Mouse (Mus musculus) 3T3-L1 (cell line): ENCODE measurements around the gene Sugp1.

Source experiments
- DNase-seq: peaks from one replicate; pipeline ENCODE4 v3.0.0-alpha.2; 2015; ENCODE audit warnings: low read depth, low spot score

The Sugp1 gene

DNA sequence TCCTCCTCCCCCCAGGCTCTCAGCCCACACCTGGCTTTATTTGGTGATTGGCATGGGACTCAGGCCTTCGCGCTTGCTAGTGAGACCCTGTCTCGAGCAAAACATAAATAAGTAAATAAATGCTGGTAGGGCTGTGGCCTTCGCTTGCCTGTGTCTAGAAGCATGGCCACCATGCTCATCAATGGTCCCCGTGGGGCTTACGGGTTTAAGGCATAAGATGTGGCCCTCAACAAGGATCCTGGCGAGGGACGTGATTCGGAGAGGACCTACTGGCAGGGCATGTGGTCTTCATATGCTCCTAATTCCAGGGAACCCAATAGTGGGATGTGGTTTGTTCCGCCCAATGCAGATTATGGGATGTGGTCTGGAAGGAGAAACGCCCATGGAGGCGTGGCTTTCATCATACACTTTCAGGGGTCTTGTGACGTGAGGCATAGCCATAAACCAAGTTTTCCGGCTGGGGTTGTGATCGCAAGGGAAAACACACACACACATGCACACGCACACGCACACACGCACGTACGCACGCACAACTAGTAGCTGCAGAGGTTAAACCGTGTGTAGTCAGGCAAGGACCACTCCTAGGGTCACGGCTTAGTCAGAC lies 68.7 kb downstream of the Sugp1 start:
- no peak for DNase-seq

DNA sequence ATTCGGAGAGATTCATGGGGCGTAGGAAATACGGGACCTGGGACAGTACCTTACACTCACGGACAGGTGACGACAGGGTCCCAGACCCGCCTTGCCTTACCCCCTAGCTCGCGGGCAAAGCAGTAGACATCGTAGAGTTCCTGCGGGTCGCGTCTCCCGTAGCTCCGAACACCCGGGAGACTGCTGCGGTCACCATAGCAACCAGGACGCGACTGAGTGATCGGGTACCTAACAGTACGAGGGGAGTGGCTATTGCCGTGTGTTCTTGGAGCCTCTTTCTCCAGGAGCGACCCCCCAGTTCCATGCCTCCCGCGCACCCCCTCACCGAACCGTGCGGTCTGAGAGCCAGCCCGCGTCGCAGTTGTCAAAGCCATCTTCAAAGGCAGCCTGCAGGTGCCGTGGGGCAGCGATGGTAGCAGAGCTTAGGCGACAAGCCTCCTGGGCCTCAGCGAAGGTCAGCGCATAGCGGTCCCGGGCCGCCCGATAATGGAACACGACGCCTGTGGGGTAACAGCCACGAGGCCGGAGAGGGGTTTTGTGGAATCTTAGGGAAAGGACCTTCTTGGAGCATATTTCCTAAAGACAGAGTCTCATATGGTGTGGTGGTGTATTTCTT lies 69.9 kb downstream of the Sugp1 start:
- DNase-seq, result no peak

DNA sequence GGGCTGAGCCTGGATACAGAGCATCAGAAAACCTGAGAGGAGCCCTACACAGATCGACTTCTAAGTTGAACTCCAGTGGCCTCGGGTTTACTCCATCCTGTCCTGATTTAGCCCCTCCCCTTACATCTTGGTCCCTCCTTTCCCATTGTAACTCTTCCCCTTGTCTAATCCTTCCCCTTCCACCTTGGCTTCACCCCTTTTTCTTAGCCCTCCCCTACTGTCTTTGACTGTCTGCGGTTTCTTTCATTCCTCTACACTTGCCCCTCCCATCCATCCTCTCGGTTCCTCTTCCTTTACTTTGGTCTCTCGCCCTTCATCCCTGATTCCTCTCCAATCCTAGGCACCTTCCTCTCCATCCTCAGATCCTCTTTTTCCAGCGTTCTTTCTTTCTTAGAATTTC lies 71.9 kb downstream of the Sugp1 start:
- DNase-seq, result no peak

DNA sequence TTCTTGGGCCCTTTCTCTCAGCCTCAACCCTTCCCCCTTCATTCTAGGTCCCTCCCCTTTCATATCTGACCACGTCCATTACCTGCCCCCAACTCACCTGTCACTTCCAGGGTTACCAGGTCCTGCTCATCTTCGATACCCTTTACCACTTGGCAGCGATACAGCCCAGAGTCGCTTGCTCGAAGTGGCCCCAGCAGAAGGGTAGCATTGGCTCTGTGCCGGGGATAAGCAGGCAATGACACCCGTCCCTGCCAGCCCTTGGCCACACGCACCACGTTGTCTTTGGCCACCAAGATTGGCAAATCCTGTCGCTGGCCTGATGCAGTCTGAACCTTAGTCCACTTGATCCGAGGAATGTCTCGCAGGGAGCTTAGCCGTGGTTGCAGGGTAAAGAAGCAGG lies 72.3 kb downstream of the Sugp1 start:
- no peak for DNase-seq

DNA sequence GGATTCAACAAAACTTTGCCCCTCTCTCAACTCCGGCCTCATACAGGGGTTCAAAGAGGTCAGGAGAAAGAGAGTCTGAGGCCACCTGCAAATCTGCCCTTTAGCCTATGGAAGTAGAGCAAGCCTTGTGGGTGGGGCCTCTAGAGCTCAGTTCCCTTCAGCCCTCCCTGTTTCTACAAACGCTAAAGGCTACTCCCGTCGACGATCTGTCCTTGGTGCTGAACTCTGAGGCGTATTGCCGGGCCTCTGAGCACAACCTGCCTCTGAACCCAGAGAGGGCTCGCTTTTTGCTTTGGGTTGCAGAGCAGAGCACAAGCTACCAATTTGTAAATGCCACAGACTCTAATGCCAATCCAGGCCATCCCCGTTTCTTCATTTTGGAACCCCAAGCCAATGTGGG lies 75.0 kb downstream of the Sugp1 start:
- peak; percentile 72 for DNase-seq

DNA sequence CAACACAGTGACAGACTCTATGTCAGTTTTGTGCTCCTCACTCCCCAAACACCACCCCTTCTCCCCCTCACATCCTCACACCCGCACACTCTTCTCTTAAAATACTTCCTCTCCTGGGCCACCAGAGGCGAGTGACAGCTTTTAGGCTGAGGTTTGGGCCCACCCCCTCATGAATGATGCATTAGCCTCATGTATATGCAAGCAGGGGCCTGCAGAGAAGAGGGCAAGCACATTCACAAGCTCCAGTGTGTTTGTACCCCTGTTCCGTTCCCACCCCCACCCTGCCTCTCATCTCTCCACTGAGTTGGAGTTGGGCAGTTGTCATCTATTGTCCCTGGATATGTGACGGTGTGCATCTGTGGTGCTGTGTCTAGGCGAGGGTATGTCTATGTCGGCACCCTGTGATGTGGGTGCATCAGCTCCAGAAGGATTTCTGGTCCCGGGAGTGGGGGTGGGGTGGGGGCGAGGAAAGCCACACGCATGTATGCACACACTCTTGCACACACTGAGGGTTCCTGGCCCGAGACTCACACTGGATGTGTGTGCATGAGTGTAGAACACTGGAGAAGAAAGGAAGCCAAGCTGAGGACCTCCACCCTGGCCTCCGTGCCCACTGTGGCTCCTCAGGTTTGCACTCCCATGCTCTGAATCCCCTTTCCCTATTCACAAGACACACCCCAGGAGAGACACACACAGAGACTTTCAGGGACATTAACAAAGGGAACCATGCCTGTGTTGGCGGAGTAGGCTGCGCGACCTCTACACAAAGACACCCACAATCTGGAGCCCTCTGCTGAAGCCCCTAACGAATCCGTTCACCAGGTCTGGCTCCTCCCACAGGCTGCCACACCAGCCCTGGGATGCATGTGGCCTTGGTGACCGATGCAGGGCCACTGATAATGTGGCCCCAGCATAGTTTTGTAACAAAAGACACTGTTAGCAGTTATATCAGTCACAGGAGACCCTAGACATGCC lies 76.4 kb downstream of the Sugp1 start:
- DNase-seq, result no peak

DNA sequence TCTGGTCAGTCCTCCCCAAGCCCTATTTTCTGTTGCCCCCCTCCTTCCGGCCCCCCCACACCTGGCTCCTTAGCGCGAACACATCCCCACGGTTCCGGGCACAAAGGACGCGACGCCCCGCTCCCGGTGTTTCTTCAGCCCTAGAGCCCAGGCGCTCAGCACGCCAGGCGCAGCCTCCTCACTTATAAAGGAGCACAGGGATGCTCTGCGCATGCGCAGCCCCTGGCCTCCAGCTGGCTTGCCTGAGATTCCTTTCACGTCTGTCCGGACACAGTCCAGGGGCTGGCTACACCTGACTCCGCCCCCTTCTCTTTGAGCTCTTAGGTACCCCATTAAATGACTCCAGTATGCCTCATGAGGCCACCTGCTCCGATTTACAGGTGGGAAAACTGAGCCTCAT lies 78.1 kb downstream of the Sugp1 start, which contains the start of gene Ncan:
Gene Ncan (minus strand): TSS at position 207 of the 400 bp plus-strand sequence.
- DNase-seq, result no peak
